Mouse (Mus musculus) heart, embryonic 15.5 days (tissue): ENCODE results near the gene Fam207a. TPM values are rescaled to one million over a fixed set of nuclear protein-coding genes. Genes with fewer than 3 reads are reported as not detected.

Experiments used
- ATAC-seq: fragments of 200-750 bp; cut with Nextera tagmentation; replicated peaks from 2 replicates; pipeline ENCODE4 v1.8.0; 2017; ENCODE audit warnings: low read depth, moderate TSS enrichment; ENCODE audit not compliant: insufficient number of reproducible peaks, insufficient read depth, low FRiP score
- H3K27ac ChIP-seq: fragments of 300-500 bp; sonication (generic); 2 replicates; pipeline ENCODE4 v1.5.1; 2015; ENCODE audit warnings: mild to moderate bottlenecking, inconsistent platforms
- H3K27me3 ChIP-seq: fragments of 300-500 bp; sonication (generic); 2 replicates; pipeline ENCODE4 v1.6.1; 2015; ENCODE audit warnings: inconsistent platforms
- H3K36me3 ChIP-seq: fragments of 300-500 bp; sonication (generic); 2 replicates; pipeline ENCODE4 v1.6.1; 2015; ENCODE audit warnings: mild to moderate bottlenecking, inconsistent platforms
- H3K4me1 ChIP-seq: fragments of 300-500 bp; sonication (generic); replicated peaks from 2 replicates; pipeline ENCODE4 v1.6.1; 2015; ENCODE audit warnings: inconsistent platforms
- H3K4me2 ChIP-seq: fragments of 300-500 bp; sonication (generic); 2 replicates; pipeline ENCODE4 v1.6.1; 2015; ENCODE audit warnings: inconsistent platforms, mild to moderate bottlenecking, moderate library complexity
- H3K4me3 ChIP-seq: fragments of 300-500 bp; sonication (generic); 2 replicates; pipeline ENCODE4 v1.5.1; 2015; ENCODE audit warnings: mild to moderate bottlenecking, inconsistent platforms
- H3K9ac ChIP-seq: fragments of 300-500 bp; sonication (generic); 2 replicates; pipeline ENCODE4 v1.6.1; 2015; ENCODE audit warnings: mild to moderate bottlenecking, inconsistent platforms
- H3K9me3 ChIP-seq: fragments of 300-500 bp; sonication (generic); replicated peaks from 2 replicates; pipeline ENCODE4 v1.6.1; 2016; ENCODE audit warnings: inconsistent platforms
- WGBS: fragments of 180-500 bp; shearing (Covaris S2); methylation state at CpG from one replicate; pipeline ENCODE4 v1.1.7; 2015; ENCODE audit warnings: mixed read lengths; 5-methylcytosine and 5-hydroxymethylcytosine counted together
- polyA plus RNA-seq: library from polyadenylated mRNA; unstranded; fragments of >200 nt; fragmentation: Nextera tagmentation; extraction: Ambion mirVana; gene quantifications from 2 replicates; pipeline ENCODE4 v1.2.1, GENCODE M21; 2015

Fam207a gene
- polyA plus RNA-seq, 1 experiment from 2014 or later: 21.3 TPM

- Histone ChIP-seq H3K27ac (no peak overlapping the region), H3K4me2 (no peak overlapping the region), H3K4me1 (no peaks in the 10 kb centered on the region; the same call in 1 of the 2 replicates), H3K9me3 (no peaks in the 10 kb centered on the region), H3K36me3 (peaks cover 60% of the 10 kb centered on the region), H3K27me3 (no peaks in the 10 kb centered on the region), H3K9ac (no peak overlapping the region), H3K4me3 (no peak overlapping the region)
- WGBS: 84% methylated on average over 6 of the region's 6 CpGs
- ATAC-seq: no peak
Measured at GRCm38 (mm10) chr10:77491585-77491984, 24.0 kb downstream of the Fam207a start.

DNA sequence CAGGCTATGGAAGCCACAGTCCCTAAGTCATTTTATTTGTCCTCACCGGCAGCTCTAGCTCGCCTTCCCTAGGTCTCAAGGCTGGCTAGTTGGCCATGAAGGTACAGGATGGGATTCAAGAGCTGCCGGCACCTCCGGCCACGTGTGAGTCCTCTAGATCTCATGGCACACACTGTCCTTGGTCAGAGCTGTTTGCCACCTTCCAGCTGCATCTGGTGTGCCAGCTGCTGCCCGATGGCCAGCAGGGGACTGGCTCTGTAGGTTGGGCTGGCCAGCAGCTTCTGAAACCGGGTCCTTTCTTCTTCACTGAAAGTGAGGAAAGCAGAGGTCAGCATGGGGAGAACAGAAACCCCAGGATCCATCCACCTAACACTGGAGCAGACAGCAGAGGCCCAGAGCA is 27.4 kb downstream of the Fam207a start:
- Histone ChIP-seq H3K9me3 (no peaks in the 10 kb centered on the region), H3K4me2 (no peak overlapping the region), H3K4me3 (no peak overlapping the region), H3K4me1 (peaks cover 28% of the 10 kb centered on the region), H3K9ac (no peak overlapping the region), H3K27ac (no peak overlapping the region), H3K36me3 (peaks cover 43% of the 10 kb centered on the region), H3K27me3 (no peaks in the 10 kb centered on the region)
- no peak for ATAC-seq
- 90% methylated on average over 7 of the region's 7 CpGs for WGBS

- H3K4me1 ChIP-seq: peaks cover 32% of the 10 kb centered on the region
- H3K4me2 ChIP-seq: no peak overlapping the region
- H3K27me3 ChIP-seq: no peaks in the 10 kb centered on the region
- H3K36me3 ChIP-seq: peaks cover 35% of the 10 kb centered on the region
- no peak overlapping the region for H3K27ac ChIP-seq
- 80% methylated on average over 3 of the region's 3 CpGs for WGBS
- ATAC-seq: no peak
- H3K4me3 ChIP-seq: no peak overlapping the region
- H3K9me3 ChIP-seq: no peaks in the 10 kb centered on the region
- H3K9ac ChIP-seq: no peak overlapping the region
Measured at GRCm38 (mm10) chr10:77485786-77486185, 29.8 kb downstream of the Fam207a start.

- WGBS: 6% methylated on average over 18 of the region's 18 CpGs
- no peaks in the 10 kb centered on the region for H3K27me3 ChIP-seq
- ATAC-seq: peak; percentile 86
- peaks cover 32% of the 10 kb centered on the region for H3K4me1 ChIP-seq
- H3K4me2 ChIP-seq: peak overlapping the region; percentile 5; the same call in 1 of the 2 replicates
- H3K27ac ChIP-seq: peak overlapping the region; percentile 87
- peaks cover 26% of the 10 kb centered on the region for H3K36me3 ChIP-seq
- H3K4me3 ChIP-seq: no peak overlapping the region
- H3K9ac ChIP-seq: no peak overlapping the region
- H3K9me3 ChIP-seq: no peaks in the 10 kb centered on the region
Measured at GRCm38 (mm10) chr10:77484205-77484935, 31.2 kb downstream of the Fam207a start.

DNA sequence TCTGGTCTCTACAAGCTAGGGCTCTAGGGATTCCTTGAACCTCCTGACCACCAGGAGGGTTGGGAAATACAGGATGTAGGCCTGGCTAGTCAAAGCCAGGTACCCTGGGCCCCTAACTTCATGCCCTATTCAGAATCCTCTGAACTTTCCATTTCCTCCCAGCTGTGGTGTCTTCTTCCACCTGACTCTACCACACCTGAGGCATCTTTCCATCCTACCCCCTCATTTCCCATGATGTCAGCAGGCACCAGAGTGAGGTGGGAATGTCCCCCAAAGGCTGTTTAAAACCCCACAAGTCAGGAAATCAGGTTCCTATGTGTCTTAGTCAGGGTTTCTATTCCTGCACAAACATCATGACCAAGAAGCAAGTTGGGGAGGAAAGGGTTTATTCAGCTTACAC is 33.8 kb downstream of the Fam207a start:
- Histone ChIP-seq H3K36me3 (peaks cover 2% of the 10 kb centered on the region; the same call in 1 of the 2 replicates), H3K4me1 (peaks cover 34% of the 10 kb centered on the region), H3K27ac (no peak overlapping the region), H3K4me3 (no peak overlapping the region), H3K27me3 (no peaks in the 10 kb centered on the region), H3K9me3 (no peaks in the 10 kb centered on the region), H3K9ac (no peak overlapping the region), H3K4me2 (no peak overlapping the region)
- no peak for ATAC-seq

DNA sequence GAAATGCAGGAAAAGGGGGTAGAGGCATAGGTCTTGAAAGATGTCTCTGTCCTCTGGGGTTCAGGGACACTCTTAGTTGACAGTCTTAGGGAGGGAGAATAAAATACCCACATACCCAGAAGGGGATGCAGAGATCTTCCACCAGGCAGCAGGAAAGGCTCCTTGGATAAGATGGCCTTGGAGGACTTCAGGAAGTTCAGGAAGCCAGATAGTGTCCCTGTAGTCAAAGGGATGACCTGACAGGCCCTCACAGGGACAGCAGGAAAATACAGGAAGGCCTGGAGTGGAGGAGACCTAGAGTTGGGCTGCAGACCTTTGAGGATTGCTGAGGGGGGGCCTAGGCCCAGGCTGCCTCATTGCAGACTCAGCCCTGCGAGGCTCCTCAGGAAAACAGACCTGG is 35.6 kb downstream of the Fam207a start:
- H3K4me3 ChIP-seq: no peak overlapping the region
- H3K4me2 ChIP-seq: no peak overlapping the region
- no peaks in the 10 kb centered on the region for H3K36me3 ChIP-seq
- no peak overlapping the region for H3K9ac ChIP-seq
- no peaks in the 10 kb centered on the region for H3K27me3 ChIP-seq
- H3K27ac ChIP-seq: no peak overlapping the region
- no peaks in the 10 kb centered on the region for H3K9me3 ChIP-seq
- ATAC-seq: no peak
- 78% methylated on average over 1 of the region's 1 CpGs for WGBS
- peaks cover 25% of the 10 kb centered on the region for H3K4me1 ChIP-seq

GRCm38 (mm10) chr10:77476907-77477306 is 38.7 kb downstream of the Fam207a start:
- Histone ChIP-seq H3K9ac (no peak overlapping the region), H3K4me2 (no peak overlapping the region), H3K4me1 (peaks cover 10% of the 10 kb centered on the region), H3K27me3 (no peaks in the 10 kb centered on the region), H3K27ac (0 out of 2 replicates have a peak overlapping the region, but pooled peaks have one; percentile 10), H3K36me3 (no peaks in the 10 kb centered on the region), H3K9me3 (no peaks in the 10 kb centered on the region), H3K4me3 (no peak overlapping the region)
- WGBS: 52% methylated on average over 3 of the region's 3 CpGs
- no peak for ATAC-seq

GRCm38 (mm10) chr10:77472188-77472587 is 43.4 kb downstream of the Fam207a start:
- Histone ChIP-seq H3K4me1 (peaks cover 25% of the 10 kb centered on the region), H3K4me2 (no peak overlapping the region), H3K9me3 (no peaks in the 10 kb centered on the region), H3K4me3 (no peak overlapping the region), H3K27ac (no peak overlapping the region), H3K27me3 (no peaks in the 10 kb centered on the region), H3K9ac (no peak overlapping the region), H3K36me3 (no peaks in the 10 kb centered on the region)
- 30% methylated on average over 5 of the region's 5 CpGs for WGBS
- no peak for ATAC-seq

DNA sequence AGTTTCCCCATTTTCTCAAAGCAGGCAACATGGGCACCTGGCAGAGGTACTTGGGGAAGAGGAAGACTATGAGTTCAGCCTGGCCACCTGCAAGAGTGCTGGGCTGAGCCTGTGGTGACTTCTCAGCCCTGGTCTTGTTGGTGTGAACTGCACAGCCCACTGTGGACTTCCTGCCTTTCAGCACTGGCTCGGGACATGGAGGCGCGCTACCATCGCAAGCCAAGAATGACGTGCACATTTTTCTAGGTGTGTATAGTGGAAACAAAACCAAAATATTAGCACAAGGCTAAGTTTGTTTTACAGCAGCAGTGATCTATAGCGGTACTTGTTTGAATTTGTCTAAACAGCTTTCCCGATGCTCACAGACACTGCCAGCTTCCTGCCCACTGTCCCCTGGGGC is 44.1 kb downstream of the Fam207a start:
- H3K4me2 ChIP-seq: no peak overlapping the region
- H3K9ac ChIP-seq: no peak overlapping the region
- H3K36me3 ChIP-seq: no peaks in the 10 kb centered on the region
- no peak for ATAC-seq
- 54% methylated on average over 7 of the region's 7 CpGs for WGBS
- H3K27me3 ChIP-seq: no peaks in the 10 kb centered on the region
- H3K27ac ChIP-seq: no peak overlapping the region
- no peaks in the 10 kb centered on the region for H3K9me3 ChIP-seq
- no peak overlapping the region for H3K4me3 ChIP-seq
- peaks cover 32% of the 10 kb centered on the region for H3K4me1 ChIP-seq

- 85% methylated on average over 3 of the region's 3 CpGs for WGBS
- Histone ChIP-seq H3K9ac (no peak overlapping the region), H3K27me3 (no peaks in the 10 kb centered on the region), H3K4me2 (no peak overlapping the region), H3K36me3 (no peaks in the 10 kb centered on the region), H3K9me3 (no peaks in the 10 kb centered on the region), H3K4me1 (peaks cover 36% of the 10 kb centered on the region), H3K27ac (no peak overlapping the region), H3K4me3 (no peak overlapping the region)
- no peak for ATAC-seq
Measured at GRCm38 (mm10) chr10:77470763-77471162, 44.8 kb downstream of the Fam207a start.

DNA sequence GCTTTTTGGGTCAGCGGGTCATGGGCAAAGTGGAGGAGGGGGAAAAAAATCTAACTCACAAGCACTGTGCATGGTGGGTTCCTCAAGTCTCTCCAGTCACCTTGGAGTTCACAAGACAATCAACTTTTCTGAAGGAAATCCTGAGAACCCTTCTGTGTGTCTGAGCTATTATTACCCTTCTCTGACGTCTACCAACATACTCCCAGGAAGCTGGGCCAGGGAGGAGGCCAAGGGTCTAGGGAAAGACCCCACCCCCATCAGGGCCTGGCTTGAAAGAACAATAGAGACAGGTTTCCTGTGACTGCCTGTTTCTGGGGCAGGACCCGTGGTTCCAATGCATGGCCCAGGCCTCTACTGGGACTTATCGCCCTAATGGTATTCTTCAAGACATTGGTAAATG is 46.9 kb downstream of the Fam207a start:
- H3K27me3 ChIP-seq: no peaks in the 10 kb centered on the region
- H3K9me3 ChIP-seq: no peaks in the 10 kb centered on the region
- H3K36me3 ChIP-seq: no peaks in the 10 kb centered on the region
- peaks cover 56% of the 10 kb centered on the region for H3K4me1 ChIP-seq
- no peak overlapping the region for H3K9ac ChIP-seq
- no peak for ATAC-seq
- no peak overlapping the region for H3K4me3 ChIP-seq
- no peak overlapping the region for H3K4me2 ChIP-seq
- H3K27ac ChIP-seq: peak overlapping the region; percentile 33
- WGBS: 69% methylated on average over 4 of the region's 4 CpGs

- Histone ChIP-seq H3K27me3 (no peaks in the 10 kb centered on the region), H3K9me3 (no peaks in the 10 kb centered on the region), H3K27ac (peak overlapping the region; percentile 45; the same call in 1 of the 2 replicates), H3K4me2 (no peak overlapping the region), H3K4me1 (peaks cover 58% of the 10 kb centered on the region), H3K4me3 (no peak overlapping the region), H3K9ac (no peak overlapping the region), H3K36me3 (no peaks in the 10 kb centered on the region)
- 57% methylated on average over 6 of the region's 6 CpGs for WGBS
- no peak for ATAC-seq
Measured at GRCm38 (mm10) chr10:77467407-77467806, 48.2 kb downstream of the Fam207a start.
